12 mouse cellular contexts compared by ENCODE assay signal in the genomic region with DNA sequence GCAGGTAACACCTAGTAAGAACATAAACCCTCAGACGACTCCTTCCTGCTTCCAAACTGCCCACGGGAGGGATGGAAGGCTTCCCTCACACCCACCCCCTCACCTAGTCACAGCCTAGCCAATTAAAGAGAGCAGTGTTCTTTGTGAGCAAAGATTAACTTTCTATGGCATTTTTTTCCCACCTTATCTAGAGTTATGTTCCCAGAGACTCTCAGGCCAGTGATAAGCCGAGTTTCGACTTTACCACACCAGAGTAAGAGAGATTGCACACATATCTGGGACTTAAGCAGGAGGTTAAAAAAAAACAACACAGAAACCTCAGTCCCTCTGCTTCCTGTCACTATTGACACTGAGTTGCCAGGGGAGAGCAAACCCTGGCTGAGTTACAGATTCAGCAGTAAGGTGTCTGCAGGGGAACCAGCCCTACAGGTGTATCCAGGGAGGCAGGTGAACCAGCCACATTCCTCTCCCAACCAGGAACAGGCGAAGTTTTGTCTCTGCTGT.
DNase-seq lines count a peak whose midpoint lies in the region; ATAC-seq lines count a peak whose summit lies in the region.
"Had no signal": no experiment of that assay in that cellular context is flagged by ENCODE, and none has a peak within 500 bp of the region (broad histone marks: within the 10 kb centered on the region; RNA-seq: fewer than 3 reads in every experiment).

No protein-coding gene starts in this region.

- H3K4me3 ChIP-seq in heart, embryonic 14.5 days (ENCODE audit: control insufficient read depth in 1 of 2, insufficient read depth in 1 of 2, low read depth in 1 of 2, low read length in 2 of 2), result no peak overlapping the region
- no peak overlapping the region for H3K4me3 ChIP-seq in lung, embryonic 16.5 days (ENCODE audit: low read length)
- H3K4me3 ChIP-seq: liver, embryonic 13.5 days; midbrain, embryonic 13.5 days; neural tube, embryonic 13.5 days had no signal

- H3K4me2 ChIP-seq in heart, embryonic 14.5 days (ENCODE audit: low read length), result peak overlapping the region; percentile 40
- H3K4me2 ChIP-seq in lung, embryonic 16.5 days (ENCODE audit: low read depth, low read length), result peak overlapping the region; percentile 41
- H3K4me2 ChIP-seq: hindbrain, embryonic 14.5 days; liver, embryonic 13.5 days; midbrain, embryonic 13.5 days; neural tube, embryonic 13.5 days had no signal

- WGBS in heart, embryonic 14.5 days, result 4% methylated on average over 5 of the region's 5 CpGs
- 20% methylated on average over 5 of the region's 5 CpGs for WGBS in lung, embryonic 16.5 days

- DNase-seq in heart, postnatal 36 days, result no peak
- peak; percentile 38 to 62 for DNase-seq in urinary bladder, adult 18-20 months (ENCODE audit: low spot score in 2 of 2)
- no peak for DNase-seq in urinary bladder, adult 2 months (ENCODE audit: low spot score)
- DNase-seq in urinary bladder, postnatal 36 days (ENCODE audit: low spot score in 2 of 2), result peak; percentile 40 to 68
- DNase-seq in right cerebral cortex, postnatal 14 days, result no peak
- DNase-seq in ovary, postnatal 36 days (ENCODE audit: low spot score), result no peak
- DNase-seq: liver, embryonic 13.5 days had no signal

- no peaks in the 10 kb centered on the region for H3K27me3 ChIP-seq in heart, embryonic 14.5 days (ENCODE audit: control insufficient read depth, insufficient read depth, low read length)
- no peaks in the 10 kb centered on the region for H3K27me3 ChIP-seq in lung, embryonic 16.5 days (ENCODE audit: control insufficient read depth, insufficient read depth, low read depth, low read length)
- H3K27me3 ChIP-seq: midbrain, embryonic 13.5 days; neural tube, embryonic 13.5 days had no signal

- H3K9ac ChIP-seq in heart, embryonic 14.5 days (ENCODE audit: low read length), result peak overlapping the region; percentile 26; the same call in 1 of the 2 replicates
- H3K9ac ChIP-seq in lung, embryonic 16.5 days (ENCODE audit: low read length), result no peak overlapping the region
- H3K9ac ChIP-seq: hindbrain, embryonic 14.5 days; liver, embryonic 13.5 days; midbrain, embryonic 13.5 days; neural tube, embryonic 13.5 days had no signal

- peak overlapping the region; percentile 66 to 73 for H3K27ac ChIP-seq in heart, embryonic 14.5 days (replicated peaks in 1 of 2; ENCODE audit: control insufficient read depth in 1 of 2, insufficient read depth in 1 of 2, low read depth in 2 of 2, low read length in 2 of 2)
- peak overlapping the region; percentile 92 for H3K27ac ChIP-seq in lung, embryonic 16.5 days (ENCODE audit: low read length)
- H3K27ac ChIP-seq: hindbrain, embryonic 14.5 days; liver, embryonic 13.5 days; midbrain, embryonic 13.5 days; neural tube, embryonic 13.5 days had no signal

- H3K36me3 ChIP-seq in heart, embryonic 14.5 days (ENCODE audit: control insufficient read depth, insufficient read depth, low read length), result no peaks in the 10 kb centered on the region
- H3K36me3 ChIP-seq in lung, embryonic 16.5 days (ENCODE audit: control insufficient read depth, insufficient read depth, low read length), result no peaks in the 10 kb centered on the region
- H3K36me3 ChIP-seq: liver, embryonic 13.5 days; midbrain, embryonic 13.5 days; neural tube, embryonic 13.5 days had no signal

- peaks cover 38 to 71% of the 10 kb centered on the region in 2 experiments for H3K4me1 ChIP-seq in heart, embryonic 14.5 days (ENCODE audit: control insufficient read depth in 2 of 2, insufficient read depth in 2 of 2, low read length in 2 of 2)
- H3K4me1 ChIP-seq in lung, embryonic 16.5 days (replicated peaks; ENCODE audit: control insufficient read depth, insufficient read depth, low read length), result peaks cover 43% of the 10 kb centered on the region

- H3K9me3 ChIP-seq in heart, embryonic 14.5 days (ENCODE audit: control insufficient read depth, low read length), result no peaks in the 10 kb centered on the region
- no peaks in the 10 kb centered on the region for H3K9me3 ChIP-seq in lung, embryonic 16.5 days (ENCODE audit: control insufficient read depth, low read length)
- H3K9me3 ChIP-seq: liver, embryonic 13.5 days; midbrain, embryonic 13.5 days; neural tube, embryonic 13.5 days had no signal

- intact Hi-C loops in heart, postnatal 36 days (cut with DNase I), result no loop called here

- no peak for ATAC-seq in heart, embryonic 14.5 days (ENCODE audit: insufficient number of reproducible peaks, insufficient read depth, low FRiP score, low read depth)
- ATAC-seq in lung, embryonic 16.5 days (ENCODE audit: low read depth), result peak; percentile 83
- ATAC-seq: midbrain, embryonic 13.5 days had no signal

Comparison
In these comparisons a context has a peak if more than half of its experiments do, and no peak if none do; other contexts are left out.
1. DNase-seq: peak in urinary bladder, adult 18-20 months (2 of 2) and urinary bladder, postnatal 36 days (2 of 2); none in heart, postnatal 36 days (0 of 2), urinary bladder, adult 2 months (single experiment), right cerebral cortex, postnatal 14 days (single experiment) and ovary, postnatal 36 days (single experiment).